In genomic region chr9:53301269-53301720, GRCm38 (mm10) we compare ENCODE assay signal across 8 mouse cellular contexts. TPM values are rescaled to one million over a fixed set of nuclear protein-coding genes. Genes with fewer than 3 reads are reported as not detected.
DNase-seq lines count a peak whose midpoint lies in the region; ATAC-seq and TF ChIP-seq lines count a peak whose summit lies in the region.

Gene Exph5, plus strand, starts transcription at chr9:53301670.

- peak within 1 kb of the TSS; percentile 40; the same call in 1 of the 2 replicates for H3K9ac ChIP-seq in hindbrain, postnatal 0 days (replicated peaks; ENCODE audit: low read length)
- H3K9ac ChIP-seq in midbrain, embryonic 11.5 days (ENCODE audit: low read length) = peak within 1 kb of the TSS; percentile 26
- peak within 1 kb of the TSS; percentile 68 for H3K9ac ChIP-seq in stomach, embryonic 16.5 days (ENCODE audit: low read length)

- WGBS in hindbrain, postnatal 0 days = under 1% methylated on average over 11 of the region's 11 CpGs
- WGBS in limb, embryonic 10.5 days = under 1% methylated on average over 11 of the region's 11 CpGs
- WGBS in midbrain, embryonic 11.5 days = under 1% methylated on average over 11 of the region's 11 CpGs
- 0% methylated on average over 11 of the region's 11 CpGs for WGBS in stomach, embryonic 16.5 days

- H3K4me3 ChIP-seq in testis, adult 2 months (ENCODE audit: control insufficient read depth, low read depth, low read length) = peak within 1 kb of the TSS; percentile 71
- H3K4me3 ChIP-seq in hindbrain, postnatal 0 days (ENCODE audit: low read length) = peak within 1 kb of the TSS; percentile 44
- peak within 1 kb of the TSS; percentile 47 for H3K4me3 ChIP-seq in limb, embryonic 10.5 days
- H3K4me3 ChIP-seq in midbrain, embryonic 11.5 days (ENCODE audit: low read depth, low read length) = peak within 1 kb of the TSS; percentile 33
- peak within 1 kb of the TSS; percentile 49 for H3K4me3 ChIP-seq in stomach, embryonic 16.5 days (replicated peaks; ENCODE audit: low read length)

- no peak for DNase-seq in testis, postnatal 14 days (ENCODE audit: low spot score)
- DNase-seq in embryo, embryonic 10 days (ENCODE audit: low spot score) = peak; percentile 34
- DNase-seq in hindbrain, postnatal 0 days (ENCODE audit: low spot score) = peak; percentile 61
- peak; percentile 41 for DNase-seq in limb, embryonic 10.5 days (ENCODE audit: low spot score)
- DNase-seq in midbrain, embryonic 11.5 days (ENCODE audit: low spot score, missing footprints) = peak; percentile 95
- DNase-seq in c-Kit-positive CD71-positive TER-119-positive erythroid progenitor cells, embryonic 14.5 days (ENCODE audit: low spot score) = no peak

- no peak for TF ChIP-seq CTCF in testis, adult 2 months (IDR thresholded peaks at IDR 0.05; ENCODE audit: control insufficient read depth, insufficient read depth, insufficient replicate concordance, low read depth, low read length)
- TF ChIP-seq CTCF in hindbrain, postnatal 0 days (IDR thresholded peaks at IDR 0.05; ENCODE audit: low read depth) = no peak

- H3K9me3 ChIP-seq in hindbrain, postnatal 0 days (ENCODE audit: low read length) = no peaks in the 10 kb centered on the region
- H3K9me3 ChIP-seq in limb, embryonic 10.5 days (replicated peaks) = no peaks in the 10 kb centered on the region
- H3K9me3 ChIP-seq in midbrain, embryonic 11.5 days (ENCODE audit: control insufficient read depth, low read length) = no peaks in the 10 kb centered on the region
- no peaks in the 10 kb centered on the region for H3K9me3 ChIP-seq in stomach, embryonic 16.5 days (replicated peaks; ENCODE audit: control insufficient read depth, low read length)

- no peak within 1 kb of the TSS for H3K27ac ChIP-seq in testis, adult 2 months (ENCODE audit: control insufficient read depth, insufficient read depth, low read depth, low read length)
- no peak within 1 kb of the TSS for H3K27ac ChIP-seq in hindbrain, postnatal 0 days
- no peak within 1 kb of the TSS for H3K27ac ChIP-seq in limb, embryonic 10.5 days
- H3K27ac ChIP-seq in midbrain, embryonic 11.5 days (ENCODE audit: low read depth, low read length) = no peak within 1 kb of the TSS
- peak within 1 kb of the TSS; percentile 92 for H3K27ac ChIP-seq in stomach, embryonic 16.5 days (ENCODE audit: low read length)

- no peak for TF ChIP-seq POLR2A in testis, adult 2 months (IDR thresholded peaks at IDR 0.05; ENCODE audit: control insufficient read depth, low read depth, low read length)

- peak within 1 kb of the TSS; percentile 96 for H3K4me2 ChIP-seq in hindbrain, postnatal 0 days (ENCODE audit: low read depth, low read length)
- H3K4me2 ChIP-seq in midbrain, embryonic 11.5 days = peak within 1 kb of the TSS; percentile 53
- peak within 1 kb of the TSS; percentile 71 for H3K4me2 ChIP-seq in stomach, embryonic 16.5 days (ENCODE audit: low read depth, low read length)

- H3K36me3 ChIP-seq in testis, adult 2 months (ENCODE audit: control insufficient read depth, insufficient read depth, low read length) = no peaks in the 10 kb centered on the region
- H3K36me3 ChIP-seq in hindbrain, postnatal 0 days (ENCODE audit: insufficient read depth, low read length) = no peaks in the 10 kb centered on the region
- H3K36me3 ChIP-seq in limb, embryonic 10.5 days = no peaks in the 10 kb centered on the region
- no peaks in the 10 kb centered on the region for H3K36me3 ChIP-seq in midbrain, embryonic 11.5 days (ENCODE audit: control insufficient read depth, insufficient read depth, low read length)
- no peaks in the 10 kb centered on the region for H3K36me3 ChIP-seq in stomach, embryonic 16.5 days (ENCODE audit: control insufficient read depth, insufficient read depth, low read length)

- peaks cover 6% of the 10 kb centered on the region for H3K4me1 ChIP-seq in testis, adult 2 months (ENCODE audit: control insufficient read depth, insufficient read depth, low read length)
- no peaks in the 10 kb centered on the region for H3K4me1 ChIP-seq in hindbrain, postnatal 0 days (ENCODE audit: insufficient read depth, low read length)
- H3K4me1 ChIP-seq in limb, embryonic 10.5 days = peaks cover 11% of the 10 kb centered on the region
- H3K4me1 ChIP-seq in midbrain, embryonic 11.5 days (ENCODE audit: control insufficient read depth, insufficient read depth, low read length) = peaks cover 8% of the 10 kb centered on the region
- 0 out of 2 replicates have a peak, but pooled peaks cover 3% of the 10 kb centered on the region for H3K4me1 ChIP-seq in stomach, embryonic 16.5 days (ENCODE audit: control insufficient read depth, insufficient read depth, low read length)

- peak; percentile 56; the same call in 1 of the 2 replicates for ATAC-seq in hindbrain, postnatal 0 days
- 0 out of 2 replicates have a peak, but pooled peaks have one; percentile 19 for ATAC-seq in midbrain, embryonic 11.5 days (ENCODE audit: low FRiP score)
- peak; percentile 93 for ATAC-seq in stomach, embryonic 16.5 days (ENCODE audit: insufficient read depth, low FRiP score)

- H3K27me3 ChIP-seq in testis, adult 2 months (ENCODE audit: control insufficient read depth, insufficient read depth, low read length) = no peaks in the 10 kb centered on the region
- H3K27me3 ChIP-seq in hindbrain, postnatal 0 days (ENCODE audit: insufficient read depth, low read length) = 0 out of 2 replicates have a peak, but pooled peaks cover 6% of the 10 kb centered on the region
- peaks cover 29% of the 10 kb centered on the region for H3K27me3 ChIP-seq in limb, embryonic 10.5 days (ENCODE audit: low read depth, poor library complexity, severe bottlenecking)
- H3K27me3 ChIP-seq in midbrain, embryonic 11.5 days (ENCODE audit: control insufficient read depth, insufficient read depth, low read length) = no peaks in the 10 kb centered on the region; the same call in 1 of the 2 replicates
- no peaks in the 10 kb centered on the region for H3K27me3 ChIP-seq in stomach, embryonic 16.5 days (ENCODE audit: control insufficient read depth, insufficient read depth, low read length)

RNA-seq across cellular contexts. Expression of gene Exph5, which starts in this region (rescaled TPM):
- 1.0 and 1.3 TPM in 2 replicates for polyA plus RNA-seq in testis, adult 2 months (2012; rRNA removed)
- 0.86 and 0.99 TPM in 2 replicates for total RNA-seq in hindbrain, postnatal 0 days (2014; rRNA removed)
- polyA plus RNA-seq in hindbrain, postnatal 0 days (2015; fragmentation: Nextera tagmentation; extraction: Ambion mirVana) = 0.36 and 0.47 TPM in 2 replicates
- polyA plus RNA-seq in limb, embryonic 10.5 days (2016; fragmentation: Nextera tagmentation; extraction: Ambion mirVana) = 0.83 and 1.2 TPM in 2 replicates
- 0.70 TPM in 2 replicates for polyA plus RNA-seq in midbrain, embryonic 11.5 days (2014; fragmentation: Nextera tagmentation; extraction: Ambion mirVana)
- 9.1 and 9.9 TPM in 2 replicates for polyA plus RNA-seq in stomach, embryonic 16.5 days (2015; fragmentation: Nextera tagmentation; extraction: Ambion mirVana)

Comparison
In these comparisons a context has a peak if more than half of its experiments do, and no peak if none do; other contexts are left out.
1. Peak in DNase-seq, ATAC-seq, H3K4me3 ChIP-seq, H3K9ac ChIP-seq and H3K4me2 ChIP-seq in hindbrain, postnatal 0 days; RNA of the gene not detected or under 1 TPM.
2. Peak in DNase-seq, ATAC-seq, H3K4me3 ChIP-seq, H3K9ac ChIP-seq and H3K4me2 ChIP-seq in midbrain, embryonic 11.5 days; RNA of the gene not detected or under 1 TPM.
3. DNase-seq: peak in embryo, embryonic 10 days (single experiment) and limb, embryonic 10.5 days (single experiment); none in testis, postnatal 14 days (single experiment) and c-Kit-positive CD71-positive TER-119-positive erythroid progenitor cells, embryonic 14.5 days (single experiment).
4. ATAC-seq: peak in every context shown above with its lines; median percentile 93 in stomach, embryonic 16.5 days; 56 in hindbrain, postnatal 0 days; 19 in midbrain, embryonic 11.5 days.
5. Peak in every context shown above with its lines, with median percentiles within 50 percentile points of each other: H3K4me3 ChIP-seq, H3K4me2 ChIP-seq and H3K9ac ChIP-seq.